13 mouse cellular contexts compared by ENCODE assay signal in genomic region chr6:85252251-85253058, GRCm38 (mm10).
DNase-seq lines count a peak whose midpoint lies in the region; ATAC-seq and TF ChIP-seq lines count a peak whose summit lies in the region.
"Had no signal": no experiment of that assay in that cellular context is flagged by ENCODE, and none has a peak within 500 bp of the region (broad histone marks: within the 10 kb centered on the region; RNA-seq: fewer than 3 reads in every experiment).

No protein-coding gene starts in this region.

- no peak for TF ChIP-seq POLR2A in kidney, adult 2 months (IDR thresholded peaks at IDR 0.05; ENCODE audit: low read depth, low read length)

- H3K9me3 ChIP-seq in midbrain, embryonic 15.5 days: no peaks in the 10 kb centered on the region
- H3K9me3 ChIP-seq in midbrain, postnatal 0 days (ENCODE audit: low read length): no peaks in the 10 kb centered on the region
- H3K9me3 ChIP-seq in limb, embryonic 10.5 days (replicated peaks): no peaks in the 10 kb centered on the region
- no peaks in the 10 kb centered on the region for H3K9me3 ChIP-seq in lung, postnatal 0 days (ENCODE audit: low read length)
- H3K9me3 ChIP-seq: embryonic facial prominence, embryonic 12.5 days had no signal

- H3K27ac ChIP-seq in midbrain, embryonic 15.5 days: no peak overlapping the region
- H3K27ac ChIP-seq in midbrain, postnatal 0 days (ENCODE audit: low read depth, low read length): no peak overlapping the region
- H3K27ac ChIP-seq in kidney, adult 2 months (ENCODE audit: insufficient read depth, low read depth, low read length): peak overlapping the region; percentile 93
- 0 out of 2 replicates have a peak overlapping the region, but pooled peaks have one; percentile 15 for H3K27ac ChIP-seq in limb, embryonic 10.5 days
- H3K27ac ChIP-seq in lung, postnatal 0 days (ENCODE audit: low read length): no peak overlapping the region
- H3K27ac ChIP-seq: embryonic facial prominence, embryonic 12.5 days had no signal

- no peak overlapping the region for H3K4me3 ChIP-seq in midbrain, embryonic 15.5 days
- H3K4me3 ChIP-seq in midbrain, postnatal 0 days (ENCODE audit: low read depth, low read length): no peak overlapping the region
- H3K4me3 ChIP-seq in kidney, adult 2 months (ENCODE audit: insufficient read depth, low read depth, low read length): no peak overlapping the region
- no peak overlapping the region for H3K4me3 ChIP-seq in limb, embryonic 10.5 days
- H3K4me3 ChIP-seq in lung, postnatal 0 days (ENCODE audit: low read depth, low read length): no peak overlapping the region
- H3K4me3 ChIP-seq: embryonic facial prominence, embryonic 12.5 days had no signal

- no peak for TF ChIP-seq CTCF in midbrain, postnatal 0 days (IDR thresholded peaks at IDR 0.05)
- no peak for TF ChIP-seq CTCF in kidney, adult 2 months (conservative IDR thresholded peaks at IDR 0.05; ENCODE audit: insufficient read depth, insufficient read length, low read depth, low read length)
- TF ChIP-seq CTCF in lung, postnatal 0 days (IDR thresholded peaks at IDR 0.05): no peak

- no peak overlapping the region for H3K4me2 ChIP-seq in midbrain, embryonic 15.5 days
- no peak overlapping the region for H3K4me2 ChIP-seq in midbrain, postnatal 0 days (ENCODE audit: low read depth, low read length, poor library complexity, severe bottlenecking)
- H3K4me2 ChIP-seq in lung, postnatal 0 days (replicated peaks; ENCODE audit: low read depth, low read length): no peak overlapping the region
- H3K4me2 ChIP-seq: embryonic facial prominence, embryonic 12.5 days; lung, embryonic 14.5 days had no signal

- H3K36me3 ChIP-seq in midbrain, embryonic 15.5 days (replicated peaks): no peaks in the 10 kb centered on the region
- no peaks in the 10 kb centered on the region for H3K36me3 ChIP-seq in midbrain, postnatal 0 days (ENCODE audit: insufficient read depth, low read length)
- no peaks in the 10 kb centered on the region for H3K36me3 ChIP-seq in kidney, adult 2 months (ENCODE audit: control insufficient read depth, insufficient read depth, low read length)
- H3K36me3 ChIP-seq in limb, embryonic 10.5 days: no peaks in the 10 kb centered on the region
- no peaks in the 10 kb centered on the region for H3K36me3 ChIP-seq in lung, postnatal 0 days (ENCODE audit: insufficient read depth, low read length)
- H3K36me3 ChIP-seq: embryonic facial prominence, embryonic 12.5 days had no signal

- no peak for DNase-seq in frontal cortex, postnatal 10 days (ENCODE audit: low spot score in 2 of 2)
- DNase-seq in midbrain, postnatal 0 days (ENCODE audit: low spot score): no peak
- DNase-seq in kidney, adult 2 months: peak; percentile 92
- DNase-seq in limb, embryonic 10.5 days (ENCODE audit: low spot score): no peak
- no peak for DNase-seq in lung, postnatal 0 days (ENCODE audit: low spot score)
- DNase-seq in cerebellum, postnatal 10 days: no peak
- DNase-seq: adrenal gland, postnatal 36 days; cerebellum, adult 8-10 months; lung, embryonic 14.5 days; thymus, adult 18-20 months had no signal

- no peak for TF ChIP-seq EP300 in lung, postnatal 0 days (IDR thresholded peaks at IDR 0.05)

- no peaks in the 10 kb centered on the region for H3K4me1 ChIP-seq in midbrain, embryonic 15.5 days
- H3K4me1 ChIP-seq in midbrain, postnatal 0 days (ENCODE audit: insufficient read depth, low read length): no peaks in the 10 kb centered on the region
- peaks cover 48% of the 10 kb centered on the region for H3K4me1 ChIP-seq in kidney, adult 2 months (ENCODE audit: control insufficient read depth, insufficient read depth, low read length)
- peaks cover 23% of the 10 kb centered on the region for H3K4me1 ChIP-seq in limb, embryonic 10.5 days
- 0 out of 2 replicates have a peak, but pooled peaks cover 3% of the 10 kb centered on the region for H3K4me1 ChIP-seq in lung, postnatal 0 days (ENCODE audit: insufficient read depth, low read depth, low read length)
- H3K4me1 ChIP-seq: embryonic facial prominence, embryonic 12.5 days had no signal

- peak; percentile 64 for ATAC-seq in frontal cortex, adult (ENCODE audit: low TSS enrichment)
- 0 out of 2 replicates have a peak, but pooled peaks have one; percentile 17 for ATAC-seq in midbrain, embryonic 15.5 days (replicated peaks)
- no peak for ATAC-seq in midbrain, postnatal 0 days (ENCODE audit: low FRiP score)
- ATAC-seq in lung, postnatal 0 days: no peak

- 75% methylated on average over 17 of the region's 17 CpGs for WGBS in midbrain, embryonic 15.5 days
- 74% methylated on average over 17 of the region's 17 CpGs for WGBS in midbrain, postnatal 0 days
- WGBS in kidney, adult 2 months: 46% methylated on average over 17 of the region's 17 CpGs
- 80% methylated on average over 17 of the region's 17 CpGs for WGBS in limb, embryonic 10.5 days
- 84% methylated on average over 17 of the region's 17 CpGs for WGBS in lung, postnatal 0 days

- H3K9ac ChIP-seq in midbrain, embryonic 15.5 days: no peak overlapping the region
- H3K9ac ChIP-seq in midbrain, postnatal 0 days (replicated peaks; ENCODE audit: low read length, poor library complexity, severe bottlenecking): no peak overlapping the region
- H3K9ac ChIP-seq in lung, postnatal 0 days (replicated peaks; ENCODE audit: low read depth): no peak overlapping the region
- H3K9ac ChIP-seq: embryonic facial prominence, embryonic 12.5 days; lung, embryonic 14.5 days had no signal

- H3K27me3 ChIP-seq in midbrain, embryonic 15.5 days (replicated peaks): no peaks in the 10 kb centered on the region
- no peaks in the 10 kb centered on the region for H3K27me3 ChIP-seq in midbrain, postnatal 0 days (ENCODE audit: insufficient read depth, low read length)
- no peaks in the 10 kb centered on the region for H3K27me3 ChIP-seq in kidney, adult 2 months (replicated peaks; ENCODE audit: control insufficient read depth, insufficient read depth, low read length)
- peaks cover 22% of the 10 kb centered on the region; the same call in 1 of the 2 replicates for H3K27me3 ChIP-seq in limb, embryonic 10.5 days (ENCODE audit: low read depth, poor library complexity, severe bottlenecking)
- no peaks in the 10 kb centered on the region for H3K27me3 ChIP-seq in lung, postnatal 0 days (replicated peaks; ENCODE audit: insufficient read depth, low read length)
- H3K27me3 ChIP-seq: embryonic facial prominence, embryonic 12.5 days had no signal

Comparison
In these comparisons a context has a peak if more than half of its experiments do, and no peak if none do; other contexts are left out.
1. ATAC-seq: peak in frontal cortex, adult (single experiment) and midbrain, embryonic 15.5 days (single experiment); none in midbrain, postnatal 0 days (single experiment) and lung, postnatal 0 days (single experiment).
2. H3K27ac ChIP-seq: peak in kidney, adult 2 months (single experiment) and limb, embryonic 10.5 days (single experiment); none in midbrain, embryonic 15.5 days (single experiment), midbrain, postnatal 0 days (single experiment) and lung, postnatal 0 days (single experiment).